Mouse (Mus musculus) olfactory bulb, adult 2 months (tissue): ENCODE measurements at regions not wholly inside any gene's neighbourhood (a gene's known extent, or its start where the extent isn't known, plus 50 kb on each side); places are given as distances from the start of the nearest gene placed in this dataset.

Source experiments
- CTCF ChIP-seq: fragments of 200-500 bp; IDR thresholded peaks from 2 replicates; pipeline ENCODE4 v1.5.1; 2012; ENCODE audit warnings: low read depth, mild to moderate bottlenecking, low read length, moderate library complexity; ENCODE audit not compliant: insufficient read depth
- POLR2A ChIP-seq: fragments of 200-500 bp; IDR thresholded peaks from 2 replicates; pipeline ENCODE4 v1.6.1; 2012; ENCODE audit warnings: mild to moderate bottlenecking, low read depth, low read length, moderate library complexity; ENCODE audit not compliant: insufficient read depth

DNA sequence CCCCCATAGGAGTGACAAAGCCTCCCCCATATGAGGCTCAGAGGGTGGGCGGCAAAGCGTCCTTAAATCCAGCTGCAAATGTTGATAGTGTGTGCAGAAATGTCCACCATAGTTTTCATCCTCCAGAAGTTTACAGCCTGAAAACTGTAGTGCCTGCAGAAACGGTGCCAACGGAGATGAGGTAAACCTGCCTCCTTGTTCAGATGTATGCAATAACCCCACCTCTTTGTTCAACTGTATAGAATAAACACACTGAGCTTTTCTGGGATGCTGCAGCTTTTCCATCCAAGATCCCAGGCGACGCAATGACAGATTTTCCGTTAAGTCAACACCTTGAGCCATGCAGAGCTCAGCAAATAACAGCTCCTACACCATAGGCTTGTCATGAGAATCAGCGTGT is 57.3 kb upstream of the Cd180 start:
- TF ChIP-seq POLR2A (no peak), CTCF (no peak)
